ENCODE assay signal across 8 mouse cellular contexts in the genomic region with DNA sequence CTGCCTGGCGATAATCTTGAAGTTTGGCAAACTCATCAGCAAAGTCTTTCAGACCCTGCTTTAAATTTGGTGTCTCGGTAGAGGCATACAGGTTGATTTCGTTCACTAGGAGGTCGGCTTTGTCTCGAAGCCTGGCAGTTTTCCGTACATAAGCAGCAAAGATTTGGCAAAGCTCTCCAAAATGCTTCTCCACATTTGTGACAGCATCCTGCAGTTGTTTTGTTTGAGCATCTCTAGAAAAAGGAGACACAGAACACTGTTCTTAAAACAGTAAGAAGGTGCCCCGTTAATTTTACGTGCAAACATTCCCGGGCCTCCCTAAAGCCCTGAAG. TPM values are rescaled to one million over a fixed set of nuclear protein-coding genes. Genes with fewer than 3 reads are reported as not detected.
DNase-seq lines count a peak whose midpoint lies in the region; ATAC-seq and TF ChIP-seq lines count a peak whose summit lies in the region.

No protein-coding gene starts in this region.

- peak overlapping the region; percentile 71 for H3K4me3 ChIP-seq in erythroblast, embryonic 14.5 days (replicated peaks)
- H3K4me3 ChIP-seq in testis, adult 2 months (ENCODE audit: control insufficient read depth, low read depth, low read length), result peak overlapping the region; percentile 84
- H3K4me3 ChIP-seq in limb, embryonic 15.5 days, result peak overlapping the region; percentile 81
- H3K4me3 ChIP-seq in stomach, embryonic 16.5 days (replicated peaks; ENCODE audit: low read length), result peak overlapping the region; percentile 61

- WGBS in limb, embryonic 15.5 days, result 11% methylated on average over 9 of the region's 9 CpGs
- 13% methylated on average over 9 of the region's 9 CpGs for WGBS in stomach, embryonic 16.5 days

- peaks cover 2% of the 10 kb centered on the region; the same call in 1 of the 2 replicates for H3K36me3 ChIP-seq in erythroblast, embryonic 14.5 days (ENCODE audit: control insufficient read depth)
- H3K36me3 ChIP-seq in testis, adult 2 months (ENCODE audit: control insufficient read depth, insufficient read depth, low read length), result no peaks in the 10 kb centered on the region; the same call in 1 of the 2 replicates
- peaks cover 20% of the 10 kb centered on the region for H3K36me3 ChIP-seq in limb, embryonic 15.5 days
- peaks cover 14% of the 10 kb centered on the region; the same call in 1 of the 2 replicates for H3K36me3 ChIP-seq in stomach, embryonic 16.5 days (ENCODE audit: control insufficient read depth, insufficient read depth, low read length)

- no peak for TF ChIP-seq CTCF in testis, adult 2 months (IDR thresholded peaks at IDR 0.05; ENCODE audit: control insufficient read depth, insufficient read depth, insufficient replicate concordance, low read depth, low read length)

- H3K4me1 ChIP-seq in erythroblast, embryonic 14.5 days (ENCODE audit: control insufficient read depth), result peaks cover 16% of the 10 kb centered on the region
- H3K4me1 ChIP-seq in testis, adult 2 months (ENCODE audit: control insufficient read depth, insufficient read depth, low read length), result peaks cover 6% of the 10 kb centered on the region
- peaks cover 9% of the 10 kb centered on the region for H3K4me1 ChIP-seq in limb, embryonic 15.5 days
- peaks cover 6% of the 10 kb centered on the region for H3K4me1 ChIP-seq in stomach, embryonic 16.5 days (ENCODE audit: control insufficient read depth, insufficient read depth, low read length)

- H3K27me3 ChIP-seq in erythroblast, embryonic 14.5 days (ENCODE audit: control insufficient read depth), result peaks cover 9% of the 10 kb centered on the region
- no peaks in the 10 kb centered on the region for H3K27me3 ChIP-seq in testis, adult 2 months (ENCODE audit: control insufficient read depth, insufficient read depth, low read length)
- H3K27me3 ChIP-seq in limb, embryonic 15.5 days, result no peaks in the 10 kb centered on the region
- no peaks in the 10 kb centered on the region for H3K27me3 ChIP-seq in stomach, embryonic 16.5 days (ENCODE audit: control insufficient read depth, insufficient read depth, low read length)

- H3K9ac ChIP-seq in limb, embryonic 15.5 days, result peak overlapping the region; percentile 91
- H3K9ac ChIP-seq in stomach, embryonic 16.5 days (ENCODE audit: low read length), result peak overlapping the region; percentile 90

- intact Hi-C loops in left cerebral cortex, postnatal 4 days (cut with DNase I), result no loop called here

- no peak for TF ChIP-seq POLR2A in testis, adult 2 months (IDR thresholded peaks at IDR 0.05; ENCODE audit: control insufficient read depth, low read depth, low read length)

- no peaks in the 10 kb centered on the region for H3K9me3 ChIP-seq in erythroblast, embryonic 14.5 days (ENCODE audit: control insufficient read depth, low read length)
- no peaks in the 10 kb centered on the region for H3K9me3 ChIP-seq in limb, embryonic 15.5 days
- H3K9me3 ChIP-seq in stomach, embryonic 16.5 days (replicated peaks; ENCODE audit: control insufficient read depth, low read length), result no peaks in the 10 kb centered on the region

- peak overlapping the region; percentile 61 for H3K4me2 ChIP-seq in limb, embryonic 15.5 days
- peak overlapping the region; percentile 87 for H3K4me2 ChIP-seq in stomach, embryonic 16.5 days (ENCODE audit: low read depth, low read length)

- no peak for ATAC-seq in erythroblast, adult 5-6 weeks (replicated peaks; ENCODE audit: low FRiP score, poor library complexity, severe bottlenecking)
- no peak for ATAC-seq in limb, embryonic 15.5 days (ENCODE audit: insufficient number of reproducible peaks, low FRiP score, low TSS enrichment, low read depth)
- no peak for ATAC-seq in stomach, embryonic 16.5 days (ENCODE audit: insufficient read depth, low FRiP score)

- no peak for DNase-seq in testis, postnatal 14 days (ENCODE audit: low spot score)
- DNase-seq in left cerebral cortex, postnatal 4 days, result no peak
- no peak for DNase-seq in kidney, postnatal 36 days

- H3K27ac ChIP-seq in testis, adult 2 months (ENCODE audit: control insufficient read depth, insufficient read depth, low read depth, low read length), result peak overlapping the region; percentile 81
- peak overlapping the region; percentile 94 for H3K27ac ChIP-seq in limb, embryonic 15.5 days
- peak overlapping the region; percentile 84 for H3K27ac ChIP-seq in stomach, embryonic 16.5 days (ENCODE audit: low read length)

RNA-seq across cellular contexts. Expression of gene Fam92a, which starts 0.9 kb away (rescaled TPM):
- 0.34 and 0.48 TPM in 2 replicates for polyA plus RNA-seq in erythroblast, embryonic 14.5 days (2012)
- total RNA-seq in erythroblast, adult 5-6 weeks (2015; ENCODE audit: low replicate concordance), result 4.4 and 26.5 TPM in 2 replicates
- 4.3 and 8.2 TPM in 2 replicates for total RNA-seq in erythroblast, adult 5-6 weeks (2017; ENCODE audit: low replicate concordance)
- 24.5 and 26.9 TPM in 2 replicates for polyA plus RNA-seq in testis, adult 2 months (2012; rRNA removed)
- polyA plus RNA-seq in limb, embryonic 15.5 days (2015; fragmentation: Nextera tagmentation; extraction: Ambion mirVana), result 86.3 and 88.2 TPM in 2 replicates
- 58.7 and 74.3 TPM in 2 replicates for polyA plus RNA-seq in stomach, embryonic 16.5 days (2015; fragmentation: Nextera tagmentation; extraction: Ambion mirVana)
- 10 to 100 TPM; 95.3 to 99.6 TPM for total RNA-seq in left cerebral cortex, postnatal 4 days (2021)

RNA-seq across cellular contexts. Expression of gene Rbm12b1, which starts 30.9 kb away (rescaled TPM):
- polyA plus RNA-seq in erythroblast, embryonic 14.5 days (2012), result 0.02 and 0.08 TPM in 2 replicates
- total RNA-seq in erythroblast, adult 5-6 weeks (2015; ENCODE audit: low replicate concordance), result 0.77 TPM in 1 of 2 replicates, not detected in the other
- total RNA-seq in erythroblast, adult 5-6 weeks (2017; ENCODE audit: low replicate concordance), result 2.0 TPM in 1 of 2 replicates, not detected in the other
- polyA plus RNA-seq in testis, adult 2 months (2012; rRNA removed), result 3.4 and 3.5 TPM in 2 replicates
- 4.9 and 6.6 TPM in 2 replicates for polyA plus RNA-seq in limb, embryonic 15.5 days (2015; fragmentation: Nextera tagmentation; extraction: Ambion mirVana)
- 5.3 and 6.7 TPM in 2 replicates for polyA plus RNA-seq in stomach, embryonic 16.5 days (2015; fragmentation: Nextera tagmentation; extraction: Ambion mirVana)
- 10 to 100 TPM; 19.8 to 21.5 TPM for total RNA-seq in left cerebral cortex, postnatal 4 days (2021)

Comparison
In these comparisons a context has a peak if more than half of its experiments do, and no peak if none do; other contexts are left out.
1. RNA of gene Fam92a, which starts 0.9 kb away (polyA plus RNA-seq): 86.3 to 88.2 TPM in limb, embryonic 15.5 days, 58.7 to 74.3 TPM in stomach, embryonic 16.5 days and 24.5 to 26.9 TPM in testis, adult 2 months; 0.34 to 0.48 TPM in erythroblast, embryonic 14.5 days; every median in the first group is over 10 times any median in the second.
2. Peak in every context shown above with its lines, with median percentiles within 50 percentile points of each other: H3K4me3 ChIP-seq and H3K27ac ChIP-seq.